Mouse (Mus musculus) left cerebral cortex, postnatal 14 days (tissue): ENCODE measurements at regions not wholly inside any gene's neighbourhood (a gene's known extent, or its start where the extent isn't known, plus 50 kb on each side); places are given as distances from the start of the nearest gene placed in this dataset.
A peak's percentile ranks its signal among the peaks of the same experiment; 100 is the strongest.

Experiments
- DNase-seq, 2 experiments: peaks; one replicate each; pipeline ENCODE4 v3.0.0; 2021 to 2022; ENCODE audit warnings: low spot score in 2 of 2, mixed read lengths in 1 of 2
- intact Hi-C: fragments of 180-260 bp; cut with DNase I; formaldehyde crosslinking; loops from one replicate; pipeline ENCODE4 v1.15.1; 2025

DNA sequence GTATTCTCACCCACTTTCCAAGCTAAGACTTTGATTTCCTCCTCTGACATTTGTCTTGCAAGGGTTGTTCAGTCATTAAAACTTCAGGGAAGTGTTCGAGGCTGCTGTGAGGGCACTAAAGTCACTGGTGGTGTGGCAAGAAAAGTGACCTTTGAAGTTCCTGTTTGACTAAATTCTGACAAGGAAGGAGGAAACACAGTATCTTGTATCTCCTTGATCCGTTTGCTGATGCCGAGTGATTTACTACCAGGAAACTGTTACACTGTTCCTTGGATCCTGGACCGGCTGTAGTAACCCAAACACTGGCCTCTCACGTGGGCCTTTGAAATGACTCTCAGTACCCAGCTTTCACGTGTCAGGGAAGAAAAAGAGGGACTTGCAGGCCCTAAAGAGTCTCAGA, 53.5 kb upstream of the Ralgapa2 start:
- intact Hi-C loops, result no loop called here

GRCm38 (mm10) chr2:146568171-146568842, 56.2 kb upstream of the Ralgapa2 start:
- no peak for DNase-seq
- intact Hi-C loops, result no loop called here

More for the DNA sequence above, 53.5 kb upstream of the Ralgapa2 start:
- DNase-seq, result no peak

DNA sequence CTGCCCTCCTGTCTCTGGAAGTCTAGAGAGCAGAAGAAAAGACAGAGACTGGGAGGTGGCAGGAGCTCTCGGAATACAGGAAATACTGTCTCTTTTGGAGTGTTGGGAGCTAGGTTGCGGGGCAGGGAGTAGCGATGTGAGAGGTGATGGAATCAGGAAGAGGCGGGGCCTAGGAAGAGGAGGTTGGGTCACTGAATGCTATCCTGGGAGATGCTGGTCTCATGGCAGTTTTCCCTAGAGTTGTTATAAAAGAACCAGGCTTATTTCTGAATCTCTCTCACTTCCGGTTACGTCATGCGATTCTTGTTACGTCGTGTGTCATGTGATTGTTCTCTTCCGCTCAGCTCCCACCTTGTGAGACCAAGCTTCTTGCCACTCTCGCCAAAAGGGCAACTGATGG, 58.9 kb upstream of the Ralgapa2 start:
- DNase-seq, result no peak
- intact Hi-C loops, result no loop called here

GRCm38 (mm10) chr2:146571857-146572256, 59.7 kb upstream of the Ralgapa2 start:
- DNase-seq, result peak; percentile 14 to 28
- intact Hi-C loops, result no loop called here

GRCm38 (mm10) chr2:146575610-146576297, 63.6 kb upstream of the Ralgapa2 start:
- intact Hi-C loops, result no loop called here
- no peak for DNase-seq

DNA sequence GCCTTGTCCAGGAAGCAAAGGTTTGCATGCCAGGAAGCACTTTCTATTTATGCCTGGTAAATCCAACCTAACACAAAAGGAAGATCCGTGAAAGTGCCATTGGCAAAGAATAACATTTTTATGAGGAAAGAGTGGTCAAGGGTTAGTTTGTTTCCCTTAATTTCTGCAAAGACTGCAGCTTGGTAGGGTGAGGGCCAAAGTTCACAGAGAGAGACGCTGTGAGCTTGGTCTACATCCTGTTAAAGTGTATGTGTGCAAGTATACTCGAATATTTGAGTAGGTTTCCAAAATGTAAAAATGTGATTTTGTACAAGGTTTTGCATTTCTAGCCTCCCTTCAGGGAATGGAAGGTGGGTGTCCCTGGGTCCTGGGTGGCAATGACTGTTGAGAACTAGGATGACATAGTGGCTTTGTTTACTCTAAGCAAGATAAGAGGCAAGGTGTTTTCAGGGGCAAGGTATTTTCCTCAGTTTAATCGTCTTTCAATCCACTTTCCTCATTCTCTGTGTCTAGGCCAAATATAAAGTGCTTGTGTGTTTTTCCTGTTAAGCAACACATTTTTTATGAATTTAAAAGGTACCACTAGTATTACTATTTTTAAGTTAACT, 64.3 kb upstream of the Ralgapa2 start:
- no peak for DNase-seq
- intact Hi-C loops, result no loop called here

- intact Hi-C loops, result no loop called here
- DNase-seq, result no peak
These were observed 65.0 kb upstream of the Ralgapa2 start for GRCm38 (mm10) chr2:146577096-146577495.

DNA sequence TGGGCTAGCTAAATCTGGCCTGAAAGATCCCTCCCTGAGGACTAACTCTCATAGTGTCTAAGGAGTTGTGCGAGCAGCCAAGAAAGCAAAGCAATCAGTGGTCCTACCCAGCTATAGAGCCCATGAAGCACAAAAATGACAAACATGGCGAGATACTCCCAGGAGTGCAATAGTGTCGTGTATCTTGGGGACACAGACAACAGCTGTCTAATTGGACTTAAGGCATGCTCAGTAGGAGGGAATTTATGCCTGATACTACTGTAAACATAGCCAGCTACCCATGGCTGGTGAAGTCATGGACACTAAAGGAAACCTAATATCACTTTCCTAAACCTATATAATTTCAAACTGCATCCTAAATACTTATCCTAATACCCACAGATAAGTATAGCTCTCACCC, 69.1 kb upstream of the Ralgapa2 start:
- intact Hi-C loops, result no loop called here

GRCm38 (mm10) chr2:146583807-146584388, 71.8 kb upstream of the Ralgapa2 start:
- intact Hi-C loops, result no loop called here
- no peak for DNase-seq

More for the DNA sequence above, 69.1 kb upstream of the Ralgapa2 start:
- no peak for DNase-seq

GRCm38 (mm10) chr2:146586381-146586780, 74.2 kb upstream of the Ralgapa2 start:
- intact Hi-C loops, result no loop called here
- DNase-seq, result no peak

GRCm38 (mm10) chr2:146586981-146587380, 74.8 kb upstream of the Ralgapa2 start:
- intact Hi-C loops, result no loop called here
- DNase-seq, result no peak

- no peak for DNase-seq
- intact Hi-C loops, result no loop called here
These were observed 77.7 kb upstream of the Ralgapa2 start for GRCm38 (mm10) chr2:146589860-146590259.

GRCm38 (mm10) chr2:146593291-146593690, 81.1 kb upstream of the Ralgapa2 start:
- DNase-seq, result no peak
- intact Hi-C loops, result no loop called here

GRCm38 (mm10) chr2:146594212-146594611, 82.1 kb upstream of the Ralgapa2 start:
- intact Hi-C loops, result no loop called here
- no peak for DNase-seq

GRCm38 (mm10) chr2:146595673-146596072, 83.5 kb upstream of the Ralgapa2 start:
- DNase-seq, result no peak
- intact Hi-C loops, result no loop called here

- no peak for DNase-seq
- intact Hi-C loops, result no loop called here
These were observed 94.0 kb upstream of the Ralgapa2 start for GRCm38 (mm10) chr2:146606170-146606569.

- no peak for DNase-seq
- intact Hi-C loops, result loop anchor here (5.0 kb wide), 1 partner anchor 654 kb away; no protein-coding TSS in a partner anchor
These were observed 98.8 kb upstream of the Ralgapa2 start for GRCm38 (mm10) chr2:146610896-146611295.

GRCm38 (mm10) chr2:146611886-146612521, 99.9 kb upstream of the Ralgapa2 start:
- intact Hi-C loops, result loop anchor here (5.0 kb wide), 1 partner anchor 655 kb away; no protein-coding TSS in a partner anchor
- peak; percentile 59 to 76 for DNase-seq

DNA sequence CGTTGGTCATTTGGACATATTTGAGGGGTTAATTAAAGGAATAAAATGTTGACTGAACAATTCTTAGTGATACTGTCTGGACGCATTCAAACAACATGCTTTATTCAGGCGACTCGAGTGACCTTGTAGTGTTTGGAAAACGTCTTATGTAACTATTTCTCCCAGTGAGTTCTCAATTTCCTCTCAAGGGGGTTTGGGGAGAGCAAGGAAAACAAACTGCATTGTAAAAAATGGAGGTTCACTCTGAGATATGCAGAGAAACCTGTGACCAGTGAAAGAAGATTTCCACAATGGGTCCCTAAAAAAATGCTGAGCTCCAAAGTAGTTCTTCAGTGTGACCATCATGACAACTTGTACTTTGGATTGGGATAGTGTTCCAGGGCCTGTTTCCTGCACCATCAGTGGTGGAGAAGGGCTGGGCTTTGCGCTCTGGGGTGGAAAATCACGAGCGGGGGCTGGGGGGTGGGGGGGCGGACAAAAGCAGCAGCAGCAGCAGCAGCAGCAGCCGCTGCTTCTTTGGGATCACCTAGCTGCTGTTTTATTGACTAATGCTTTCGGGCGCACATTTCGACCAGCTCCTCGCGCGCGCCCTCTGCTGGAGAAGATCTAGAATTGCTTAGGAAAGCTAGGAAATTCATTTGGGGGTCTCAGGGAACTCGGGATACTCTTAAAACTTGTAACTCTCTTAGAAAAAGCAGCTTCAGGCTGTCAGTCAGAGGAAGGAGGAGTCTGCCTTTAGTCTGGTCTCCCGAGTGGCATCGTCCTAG, 100.6 kb upstream of the Ralgapa2 start:
- peak in 1 of 2 experiments; percentile 48 for DNase-seq
- intact Hi-C loops, result loop anchor here (1.0 to 5.0 kb wide), 2 partner anchors 143 to 655 kb away; no protein-coding TSS in a partner anchor
